Comparison of ENCODE assay signal across 11 mouse cellular contexts in the genomic region with DNA sequence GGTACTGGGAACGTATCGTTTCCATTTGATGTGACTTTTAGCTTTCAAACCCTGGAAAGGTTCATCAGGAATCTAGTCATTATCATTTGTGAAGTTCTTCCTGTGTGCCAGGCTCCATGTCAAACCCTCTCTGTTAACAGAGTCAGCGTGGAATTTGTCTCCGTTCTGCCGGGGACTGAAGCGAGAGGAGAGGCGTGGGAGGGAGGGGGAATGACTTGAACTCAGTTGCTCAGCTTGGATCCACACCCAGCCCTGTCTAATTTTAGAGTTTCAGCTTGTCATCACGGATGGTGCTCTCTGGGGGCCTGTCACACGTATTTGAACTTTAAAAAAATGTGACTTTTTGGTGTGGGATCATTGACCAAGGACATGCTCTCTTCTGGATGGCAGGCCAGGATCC.
"Had no signal": no experiment of that assay in that cellular context is flagged by ENCODE, and none has a peak within 500 bp of the region (broad histone marks: within the 10 kb centered on the region; RNA-seq: fewer than 3 reads in every experiment).

No protein-coding gene starts in this region.

- DNase-seq: kidney, adult 2 months; kidney, postnatal 10 days; kidney, postnatal 36 days; left cerebral cortex, postnatal 4 days; liver, postnatal 0 days; lung, postnatal 14 days; lung, postnatal 4 days; midbrain, embryonic 14.5 days; thymus, adult 2 months; thymus, postnatal 14 days; thymus, postnatal 4 days had no signal
